ENCODE assay signal across 8 mouse cellular contexts in the genomic region with DNA sequence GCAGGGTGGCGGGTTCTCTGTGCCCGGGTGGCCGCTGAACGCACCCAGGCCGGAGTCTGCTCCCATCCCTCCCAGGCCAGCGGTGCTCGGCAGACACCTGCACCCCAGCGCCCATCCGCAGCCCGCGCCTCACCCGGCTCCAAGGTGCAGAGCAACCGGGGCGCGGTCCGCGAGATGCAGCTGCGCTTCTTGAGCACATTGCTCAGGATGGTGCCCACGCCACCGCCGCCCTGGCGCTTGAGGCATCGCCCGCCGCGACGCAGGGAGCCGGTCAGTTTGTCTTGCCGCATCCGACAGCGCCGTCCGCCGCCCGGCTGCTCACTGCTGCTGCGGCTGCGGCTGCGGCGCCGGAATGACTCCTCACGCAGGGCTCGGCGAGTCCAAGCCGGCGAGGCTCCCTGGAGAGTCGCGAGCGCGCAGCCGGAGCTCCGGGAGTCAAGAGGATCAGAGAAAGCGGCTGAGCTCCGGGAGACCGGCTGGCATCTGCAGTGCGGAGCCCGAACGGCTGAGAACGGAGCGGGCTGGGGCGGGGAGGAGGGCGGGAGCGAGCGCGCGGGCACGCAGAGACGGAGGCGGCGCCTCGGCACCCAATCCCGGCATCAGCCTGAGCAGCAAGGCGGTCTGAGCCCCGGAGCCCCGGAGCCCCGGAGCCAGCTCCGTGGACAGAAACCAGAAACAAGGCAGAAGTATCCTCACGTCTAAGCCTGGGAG. TPM values are rescaled to one million over a fixed set of nuclear protein-coding genes. Genes with fewer than 3 reads are reported as not detected.
A peak's percentile ranks its signal among the peaks of the same experiment; 100 is the strongest.
DNase-seq lines count a peak whose midpoint lies in the region; ATAC-seq and TF ChIP-seq lines count a peak whose summit lies in the region.

No protein-coding gene starts in this region.

- no peak for TF ChIP-seq CTCF in small intestine, adult 2 months (IDR thresholded peaks at IDR 0.05; ENCODE audit: extremely low read depth, insufficient read length, insufficient replicate concordance, low read depth, low read length)

- H3K36me3 ChIP-seq in limb, embryonic 13.5 days: no peaks in the 10 kb centered on the region
- no peaks in the 10 kb centered on the region for H3K36me3 ChIP-seq in midbrain, embryonic 11.5 days (ENCODE audit: control insufficient read depth, insufficient read depth, low read length)
- H3K36me3 ChIP-seq in small intestine, adult 2 months (ENCODE audit: control insufficient read depth, insufficient read depth, low read length): no peaks in the 10 kb centered on the region

- peak; percentile 68 for DNase-seq in kidney, adult 18-20 months
- no peak for DNase-seq in kidney, adult 11 months
- DNase-seq in embryo, embryonic 9.5 days (ENCODE audit: extremely low spot score): peak; percentile 70
- peak; percentile 45 to 58 for DNase-seq in heart, adult 9 months (ENCODE audit: low spot score in 2 of 2)
- DNase-seq in kidney, adult 9 months: peak; percentile 31
- DNase-seq in midbrain, embryonic 11.5 days (ENCODE audit: low spot score, missing footprints): peak; percentile 98

- no peak for TF ChIP-seq POLR2A in small intestine, adult 2 months (IDR thresholded peaks at IDR 0.05; ENCODE audit: low read depth, low read length)

- H3K4me1 ChIP-seq in limb, embryonic 13.5 days: peaks cover 22% of the 10 kb centered on the region
- H3K4me1 ChIP-seq in midbrain, embryonic 11.5 days (ENCODE audit: control insufficient read depth, insufficient read depth, low read length): peaks cover 17% of the 10 kb centered on the region
- peaks cover 7% of the 10 kb centered on the region for H3K4me1 ChIP-seq in small intestine, adult 2 months (ENCODE audit: control insufficient read depth, insufficient read depth, insufficient read length, low read length)

- ATAC-seq in limb, embryonic 13.5 days (ENCODE audit: low FRiP score, low read depth): peak; percentile 83
- peak; percentile 89 for ATAC-seq in midbrain, embryonic 11.5 days (ENCODE audit: low FRiP score)

- WGBS in limb, embryonic 13.5 days: under 1% methylated on average over 75 of the region's 77 CpGs
- under 1% methylated on average over 76 of the region's 77 CpGs for whole genome bisulfite sequencing in midbrain, embryonic 11.5 days
- WGBS in small intestine, adult 2 months: 1% methylated on average over 77 of the region's 77 CpGs

- H3K27ac ChIP-seq in limb, embryonic 13.5 days: no peak overlapping the region
- H3K27ac ChIP-seq in midbrain, embryonic 11.5 days (ENCODE audit: low read depth, low read length): peak overlapping the region; percentile 61
- H3K27ac ChIP-seq in small intestine, adult 2 months (ENCODE audit: insufficient read depth, low read depth, low read length): no peak overlapping the region

- peak overlapping the region; percentile 53 for H3K9ac ChIP-seq in limb, embryonic 13.5 days
- H3K9ac ChIP-seq in midbrain, embryonic 11.5 days (ENCODE audit: low read length): peak overlapping the region; percentile 81

- peak overlapping the region; percentile 96 for H3K4me2 ChIP-seq in limb, embryonic 13.5 days (replicated peaks)
- H3K4me2 ChIP-seq in midbrain, embryonic 11.5 days: peak overlapping the region; percentile 99

- H3K9me3 ChIP-seq in limb, embryonic 13.5 days: no peaks in the 10 kb centered on the region
- no peaks in the 10 kb centered on the region for H3K9me3 ChIP-seq in midbrain, embryonic 11.5 days (ENCODE audit: control insufficient read depth, low read length)

- H3K27me3 ChIP-seq in limb, embryonic 13.5 days: peaks cover 81% of the 10 kb centered on the region
- peaks cover 34% of the 10 kb centered on the region for H3K27me3 ChIP-seq in midbrain, embryonic 11.5 days (ENCODE audit: control insufficient read depth, insufficient read depth, low read length)
- H3K27me3 ChIP-seq in small intestine, adult 2 months (ENCODE audit: control insufficient read depth, insufficient read depth, low read length): peaks cover 11% of the 10 kb centered on the region; the same call in 1 of the 2 replicates

- peak overlapping the region; percentile 58 for H3K4me3 ChIP-seq in limb, embryonic 13.5 days
- H3K4me3 ChIP-seq in midbrain, embryonic 11.5 days (ENCODE audit: low read depth, low read length): peak overlapping the region; percentile 69
- peak overlapping the region; percentile 60 for H3K4me3 ChIP-seq in small intestine, adult 2 months (ENCODE audit: low read depth, low read length)

RNA-seq across cellular contexts. Expression of gene Tbc1d30, which starts 40.4 kb away (rescaled TPM):
- 0.64 and 1.0 TPM in 2 replicates for polyA plus RNA-seq in limb, embryonic 13.5 days (2015; fragmentation: Nextera tagmentation; extraction: Ambion mirVana)
- 2.8 and 3.4 TPM in 2 replicates for polyA plus RNA-seq in midbrain, embryonic 11.5 days (2014; fragmentation: Nextera tagmentation; extraction: Ambion mirVana)
- 4.3 and 5.5 TPM in 2 replicates for polyA plus RNA-seq in small intestine, adult 2 months (2012; rRNA removed)

RNA-seq across cellular contexts. Expression of gene Gns, which starts 54.2 kb away (rescaled TPM):
- polyA plus RNA-seq in limb, embryonic 13.5 days (2015; fragmentation: Nextera tagmentation; extraction: Ambion mirVana): 42.6 and 45.8 TPM in 2 replicates
- polyA plus RNA-seq in midbrain, embryonic 11.5 days (2014; fragmentation: Nextera tagmentation; extraction: Ambion mirVana): 35.9 and 37.3 TPM in 2 replicates
- polyA plus RNA-seq in small intestine, adult 2 months (2012; rRNA removed): 89.5 and 149 TPM in 2 replicates
